Mouse (Mus musculus): ENCODE data around the gene Olfr877. TPM values are rescaled to one million over a fixed set of nuclear protein-coding genes. Genes with fewer than 3 reads are reported as not detected.

The Olfr877 gene
- polyA plus RNA-seq, 1 experiment from 2014 or later: not detected

- Histone ChIP-seq H3K4me1 (no peaks in the 10 kb centered on the region), H3K4me2 (no peak within 1 kb of the TSS), H3K27me3 (no peaks in the 10 kb centered on the region), H3K27ac (no peak within 1 kb of the TSS), H3K36me3 (no peaks in the 10 kb centered on the region), H3K9ac (no peak within 1 kb of the TSS), H3K4me3 (no peak within 1 kb of the TSS), H3K9me3 (no peaks in the 10 kb centered on the region)
- WGBS: 63% methylated on average over 2 of the region's 2 CpGs
- no peak for ATAC-seq (ENCODE audit: insufficient number of reproducible peaks, low FRiP score, low TSS enrichment, low read depth)
Measured at GRCm38 (mm10) chr9:37896661-37897060, 42.6 kb downstream of the Olfr877 start, which contains the start of gene Olfr145. Olfr145 (plus strand) TSS chr9:37896724.

- H3K36me3 ChIP-seq: no peaks in the 10 kb centered on the region
- no peak overlapping the region for H3K4me3 ChIP-seq
- H3K27ac ChIP-seq: no peak overlapping the region
- 59% methylated on average over 3 of the region's 3 CpGs for WGBS
- no peaks in the 10 kb centered on the region for H3K4me1 ChIP-seq
- no peak overlapping the region for H3K9ac ChIP-seq
- no peaks in the 10 kb centered on the region for H3K9me3 ChIP-seq
- ATAC-seq (ENCODE audit: insufficient number of reproducible peaks, low FRiP score, low TSS enrichment, low read depth): no peak
- H3K27me3 ChIP-seq: no peaks in the 10 kb centered on the region
- H3K4me2 ChIP-seq: no peak overlapping the region
Measured at GRCm38 (mm10) chr9:37905555-37905954, 51.5 kb downstream of the Olfr877 start.

Other genes starting within 250 kb of the Olfr877 start
- gene Spa17, start 240.5 kb upstream of the Olfr877 start, polyA plus RNA-seq (2015; fragmentation: Nextera tagmentation; extraction: Ambion mirVana): 5.1 and 5.5 TPM in 2 replicates
- 204 and 207 TPM in 2 replicates for gene Tbrg1, start 197.0 kb upstream of the Olfr877 start, polyA plus RNA-seq (2015; fragmentation: Nextera tagmentation; extraction: Ambion mirVana)
- 25.4 and 26.3 TPM in 2 replicates for gene Panx3, start 185.0 kb upstream of the Olfr877 start, polyA plus RNA-seq (2015; fragmentation: Nextera tagmentation; extraction: Ambion mirVana)
- not detected in 2 replicates for gene Olfr160, start 138.0 kb upstream of the Olfr877 start, polyA plus RNA-seq (2015; fragmentation: Nextera tagmentation; extraction: Ambion mirVana)
- not detected in 2 replicates for gene Olfr874, start 109.2 kb upstream of the Olfr877 start, polyA plus RNA-seq (2015; fragmentation: Nextera tagmentation; extraction: Ambion mirVana)
- gene Olfr875, start 82.4 kb upstream of the Olfr877 start, polyA plus RNA-seq (2015; fragmentation: Nextera tagmentation; extraction: Ambion mirVana): not detected in 2 replicates
- not detected in 2 replicates for gene Olfr876, start 51.2 kb upstream of the Olfr877 start, polyA plus RNA-seq (2015; fragmentation: Nextera tagmentation; extraction: Ambion mirVana)
- not detected in 2 replicates for gene Olfr145, start 42.5 kb downstream of the Olfr877 start, polyA plus RNA-seq (2015; fragmentation: Nextera tagmentation; extraction: Ambion mirVana)
- not detected in 2 replicates for gene Olfr878, start 63.6 kb downstream of the Olfr877 start, polyA plus RNA-seq (2015; fragmentation: Nextera tagmentation; extraction: Ambion mirVana)
- not detected in 2 replicates for gene Olfr881, start 137.6 kb downstream of the Olfr877 start, polyA plus RNA-seq (2015; fragmentation: Nextera tagmentation; extraction: Ambion mirVana)
- not detected in 2 replicates for gene Olfr883, start 171.5 kb downstream of the Olfr877 start, polyA plus RNA-seq (2015; fragmentation: Nextera tagmentation; extraction: Ambion mirVana)
- not detected in 2 replicates for gene Olfr884, start 192.3 kb downstream of the Olfr877 start, polyA plus RNA-seq (2015; fragmentation: Nextera tagmentation; extraction: Ambion mirVana)
- gene Olfr885, start 207.1 kb downstream of the Olfr877 start, polyA plus RNA-seq (2015; fragmentation: Nextera tagmentation; extraction: Ambion mirVana): not detected in 2 replicates
- not detected in 2 replicates for gene Olfr887, start 229.8 kb downstream of the Olfr877 start, polyA plus RNA-seq (2015; fragmentation: Nextera tagmentation; extraction: Ambion mirVana)